In genomic region chr2:142030756-142031646, GRCm38 (mm10) we compare ENCODE assay signal across 17 mouse cellular contexts.
DNase-seq lines count a peak whose midpoint lies in the region; ATAC-seq lines count a peak whose summit lies in the region.
"Had no signal": no experiment of that assay in that cellular context is flagged by ENCODE, and none has a peak within 500 bp of the region (broad histone marks: within the 10 kb centered on the region; RNA-seq: fewer than 3 reads in every experiment).

No protein-coding gene starts in this region.

- H3K36me3 ChIP-seq in forebrain, embryonic 15.5 days, result no peaks in the 10 kb centered on the region
- H3K36me3 ChIP-seq in midbrain, embryonic 16.5 days (ENCODE audit: control insufficient read depth, insufficient read depth, low read length), result no peaks in the 10 kb centered on the region
- H3K36me3 ChIP-seq: limb, embryonic 13.5 days; stomach, embryonic 15.5 days had no signal

- ATAC-seq in forebrain, embryonic 15.5 days (replicated peaks), result no peak
- ATAC-seq in midbrain, embryonic 16.5 days, result no peak
- ATAC-seq: intestine, embryonic 16.5 days; liver, postnatal 0 days; Patski had no signal

- H3K9me3 ChIP-seq in forebrain, embryonic 15.5 days, result no peaks in the 10 kb centered on the region
- H3K9me3 ChIP-seq in midbrain, embryonic 16.5 days (replicated peaks; ENCODE audit: control insufficient read depth, low read length, poor library complexity, severe bottlenecking), result no peaks in the 10 kb centered on the region
- H3K9me3 ChIP-seq: limb, embryonic 13.5 days; stomach, embryonic 15.5 days had no signal

- no peak overlapping the region for H3K4me3 ChIP-seq in forebrain, embryonic 15.5 days
- no peak overlapping the region for H3K4me3 ChIP-seq in midbrain, embryonic 16.5 days (ENCODE audit: low read depth, low read length)
- H3K4me3 ChIP-seq: erythroblast, embryonic 14.5 days; limb, embryonic 13.5 days; stomach, embryonic 15.5 days had no signal

- H3K4me1 ChIP-seq in forebrain, embryonic 15.5 days, result peaks cover 10% of the 10 kb centered on the region; the same call in 1 of the 2 replicates
- H3K4me1 ChIP-seq in midbrain, embryonic 16.5 days (ENCODE audit: control insufficient read depth, insufficient read depth, low read length), result 0 out of 2 replicates have a peak, but pooled peaks cover 6% of the 10 kb centered on the region
- H3K4me1 ChIP-seq: limb, embryonic 13.5 days; stomach, embryonic 15.5 days had no signal

- no peak overlapping the region for H3K9ac ChIP-seq in forebrain, embryonic 15.5 days (replicated peaks)
- H3K9ac ChIP-seq in midbrain, embryonic 16.5 days (ENCODE audit: low read depth, low read length), result no peak overlapping the region
- H3K9ac ChIP-seq: limb, embryonic 13.5 days; liver, postnatal 0 days; stomach, embryonic 15.5 days had no signal

- H3K4me2 ChIP-seq in forebrain, embryonic 15.5 days (replicated peaks), result 0 out of 2 replicates have a peak overlapping the region, but pooled peaks have one; percentile 13
- peak overlapping the region; percentile 22; the same call in 1 of the 2 replicates for H3K4me2 ChIP-seq in midbrain, embryonic 16.5 days (ENCODE audit: low read length)
- H3K4me2 ChIP-seq: heart, embryonic 11.5 days; limb, embryonic 13.5 days; stomach, embryonic 15.5 days had no signal

- no peak overlapping the region for H3K27ac ChIP-seq in forebrain, embryonic 15.5 days (replicated peaks)
- H3K27ac ChIP-seq in midbrain, embryonic 16.5 days (ENCODE audit: low read length), result no peak overlapping the region
- H3K27ac ChIP-seq: limb, embryonic 13.5 days; stomach, embryonic 15.5 days had no signal

- 6% methylated on average over 10 of the region's 10 CpGs for WGBS in forebrain, embryonic 15.5 days
- 16% methylated on average over 10 of the region's 10 CpGs for WGBS in midbrain, embryonic 16.5 days

- H3K27me3 ChIP-seq in forebrain, embryonic 15.5 days, result no peaks in the 10 kb centered on the region
- no peaks in the 10 kb centered on the region for H3K27me3 ChIP-seq in midbrain, embryonic 16.5 days (ENCODE audit: control insufficient read depth, insufficient read depth, low read depth, low read length)
- H3K27me3 ChIP-seq: limb, embryonic 13.5 days; Patski; stomach, embryonic 15.5 days had no signal

- peak; percentile 4 for DNase-seq in cerebellum, adult 11 months
- DNase-seq in cerebellum, adult 8-10 months, result no peak
- DNase-seq in Muller cell, postnatal 12 days (ENCODE audit: inconsistent ontology term), result peak; percentile 63
- DNase-seq in right cerebral cortex, postnatal 25 days, result no peak
- no peak for DNase-seq in liver
- no peak for DNase-seq in kidney, adult 8-10 months
- DNase-seq: gastrocnemius, postnatal 25 days; liver, postnatal 0 days; lung, postnatal 4 days had no signal

Comparison
In these comparisons a context has a peak if more than half of its experiments do, and no peak if none do; other contexts are left out.
1. DNase-seq: peak in cerebellum, adult 11 months (single experiment) and Muller cell, postnatal 12 days (single experiment); none in cerebellum, adult 8-10 months (single experiment), right cerebral cortex, postnatal 25 days (single experiment), liver (single experiment) and kidney, adult 8-10 months (0 of 2).